Mouse (Mus musculus): ENCODE measurements around the gene Aipl1. TPM values are rescaled to one million over a fixed set of nuclear protein-coding genes. Genes with fewer than 3 reads are reported as not detected.
"Not testable (repeated sequence)": the region's sequence is repeated elsewhere in the genome, so short reads cannot be mapped to it uniquely, and the experiment has no call there.

Aipl1 gene
- polyA plus RNA-seq, 1 experiment from 2014 or later, result 0.57 TPM

DNA sequence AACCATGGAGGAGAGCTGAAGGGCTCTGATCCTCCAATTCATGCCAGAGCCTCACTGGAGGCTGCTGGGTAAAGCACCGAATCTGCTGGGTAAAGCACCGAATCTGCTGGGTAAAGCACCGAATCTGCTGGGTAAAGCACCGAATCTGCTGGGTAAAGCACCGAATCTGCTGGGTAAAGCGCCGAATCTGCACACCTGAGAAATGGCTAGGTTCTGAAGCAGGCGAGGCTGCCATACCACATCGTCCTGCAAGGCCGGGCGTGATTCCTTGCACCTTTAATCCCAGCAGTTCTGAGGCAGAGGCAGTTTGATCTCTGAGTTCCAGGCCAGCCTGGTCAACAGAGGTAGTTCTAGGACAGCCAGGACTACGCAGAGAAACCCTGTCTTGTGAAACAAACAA lies 44.9 kb downstream of the Aipl1 start:
- Histone ChIP-seq H3K4me1 (peaks cover 15% of the 10 kb centered on the region), H3K4me3 (no peak overlapping the region), H3K9ac (no peak overlapping the region), H3K9me3 (no peaks in the 10 kb centered on the region), H3K36me3 (no peaks in the 10 kb centered on the region), H3K4me2 (no peak overlapping the region), H3K27ac (replicated peaks) (no peak overlapping the region), H3K27me3 (replicated peaks) (0 out of 2 replicates have a peak, but pooled peaks cover 3% of the 10 kb centered on the region)
- no peak for ATAC-seq (ENCODE audit: extremely low read depth, insufficient number of reproducible peaks, low FRiP score, low TSS enrichment)
- WGBS, result 78% methylated on average over 12 of the region's 12 CpGs

GRCm38 (mm10) chr11:71991541-71991940 lies 45.8 kb downstream of the Aipl1 start:
- H3K4me1 ChIP-seq, result peaks cover 10% of the 10 kb centered on the region
- no peak overlapping the region for H3K4me2 ChIP-seq
- H3K9me3 ChIP-seq, result no peaks in the 10 kb centered on the region
- peaks cover 3% of the 10 kb centered on the region; the same call in 1 of the 2 replicates for H3K27me3 ChIP-seq (replicated peaks)
- WGBS, result 25% methylated on average over 5 of the region's 5 CpGs
- no peak overlapping the region for H3K27ac ChIP-seq (replicated peaks)
- H3K4me3 ChIP-seq, result no peak overlapping the region
- H3K36me3 ChIP-seq, result no peaks in the 10 kb centered on the region
- H3K9ac ChIP-seq, result no peak overlapping the region
- ATAC-seq (ENCODE audit: extremely low read depth, insufficient number of reproducible peaks, low FRiP score, low TSS enrichment), result no peak

DNA sequence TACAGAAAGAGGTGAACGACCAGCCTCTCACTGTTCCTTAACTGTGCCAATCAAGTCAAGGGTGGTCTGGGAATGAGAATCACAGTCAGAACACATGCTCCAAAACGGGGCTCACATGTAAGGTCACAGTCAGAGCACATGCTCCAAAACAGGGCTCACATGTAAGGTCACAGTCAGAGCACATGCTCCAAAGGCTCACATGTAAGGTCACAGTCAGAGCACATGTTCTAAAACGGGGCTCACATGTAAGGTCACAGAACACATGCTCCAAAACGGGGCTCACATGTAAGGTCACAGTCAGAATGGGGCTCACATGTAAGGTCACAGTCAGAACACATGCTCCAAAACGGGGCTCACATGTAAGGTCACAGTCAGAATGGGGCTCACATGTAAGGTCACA lies 47.9 kb downstream of the Aipl1 start:
- H3K9ac ChIP-seq; H3K9me3 ChIP-seq; H3K27me3 ChIP-seq (replicated peaks); H3K4me1 ChIP-seq; H3K27ac ChIP-seq (replicated peaks); H3K4me2 ChIP-seq; H3K36me3 ChIP-seq; H3K4me3 ChIP-seq; ATAC-seq (ENCODE audit: extremely low read depth, insufficient number of reproducible peaks, low FRiP score, low TSS enrichment): not testable (repeated sequence)
- 54% methylated on average over 5 of the region's 5 CpGs for WGBS

- Histone ChIP-seq H3K36me3 (no peaks in the 10 kb centered on the region), H3K27ac (replicated peaks) (no peak overlapping the region), H3K9me3 (no peaks in the 10 kb centered on the region), H3K27me3 (replicated peaks) (peaks cover 3% of the 10 kb centered on the region; the same call in 1 of the 2 replicates), H3K4me1 (no peaks in the 10 kb centered on the region), H3K9ac (no peak overlapping the region), H3K4me2 (no peak overlapping the region), H3K4me3 (no peak overlapping the region)
- no peak for ATAC-seq (ENCODE audit: extremely low read depth, insufficient number of reproducible peaks, low FRiP score, low TSS enrichment)
- 76% methylated on average over 14 of the region's 14 CpGs for WGBS
Observed at GRCm38 (mm10) chr11:71987159-71988150, 49.9 kb downstream of the Aipl1 start.

DNA sequence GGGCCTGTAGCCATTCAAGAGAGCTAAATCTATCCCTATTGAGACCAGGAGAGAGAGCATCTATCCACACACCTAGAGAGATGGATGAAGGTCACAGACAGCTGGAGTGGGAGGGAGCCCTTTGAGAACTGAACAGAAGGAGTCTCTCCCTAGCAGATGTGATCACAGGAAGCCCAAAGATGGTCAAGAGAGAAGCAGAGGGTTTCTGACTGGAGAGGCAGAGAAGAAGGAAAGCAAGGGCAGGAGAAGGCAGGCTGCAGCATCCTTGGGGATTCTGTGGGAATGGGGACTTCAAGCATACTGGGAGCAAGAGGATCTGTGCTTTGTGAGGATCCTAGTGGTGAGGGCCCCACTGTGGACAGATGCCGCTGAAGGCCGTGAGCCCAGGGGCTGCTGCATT lies 51.5 kb downstream of the Aipl1 start:
- Histone ChIP-seq H3K9me3 (no peaks in the 10 kb centered on the region), H3K4me3 (no peak overlapping the region), H3K9ac (no peak overlapping the region), H3K27ac (replicated peaks) (no peak overlapping the region), H3K27me3 (replicated peaks) (peaks cover 3% of the 10 kb centered on the region; the same call in 1 of the 2 replicates), H3K4me2 (no peak overlapping the region), H3K36me3 (no peaks in the 10 kb centered on the region), H3K4me1 (no peaks in the 10 kb centered on the region)
- WGBS, result 64% methylated on average over 2 of the region's 2 CpGs
- ATAC-seq (ENCODE audit: extremely low read depth, insufficient number of reproducible peaks, low FRiP score, low TSS enrichment), result no peak

DNA sequence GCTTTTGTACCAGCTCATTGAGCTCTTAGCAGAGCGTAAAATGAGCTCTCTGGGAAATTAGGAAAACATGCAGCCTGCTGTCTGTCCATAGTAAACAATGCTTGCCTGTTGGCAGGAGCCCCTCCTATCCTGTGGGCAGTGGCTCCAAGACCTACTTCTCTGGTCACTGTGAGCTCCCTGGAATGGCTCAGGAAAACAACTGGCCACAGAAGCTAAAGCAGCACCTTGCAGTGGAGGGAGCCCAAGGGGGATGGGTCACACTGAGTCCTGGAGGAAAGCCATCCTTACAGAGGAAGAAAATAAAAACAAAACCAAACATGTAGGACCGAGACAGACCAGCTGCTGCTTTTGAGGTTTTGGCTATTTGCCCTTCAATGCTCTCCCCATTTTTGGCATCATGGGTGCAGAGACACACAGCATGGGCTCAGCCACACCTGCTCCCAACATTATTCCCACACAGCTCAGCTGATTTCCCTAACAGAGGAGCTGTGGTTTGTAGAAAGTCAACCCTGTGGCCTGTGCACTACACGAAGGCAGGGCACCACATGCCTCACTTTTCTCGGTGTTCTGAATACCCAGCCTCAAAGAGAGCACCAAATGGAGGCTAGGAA lies 52.1 kb downstream of the Aipl1 start:
- H3K27ac ChIP-seq (replicated peaks), result no peak overlapping the region
- no peaks in the 10 kb centered on the region for H3K4me1 ChIP-seq
- no peak overlapping the region for H3K4me2 ChIP-seq
- no peak for ATAC-seq (ENCODE audit: extremely low read depth, insufficient number of reproducible peaks, low FRiP score, low TSS enrichment)
- peaks cover 3% of the 10 kb centered on the region; the same call in 1 of the 2 replicates for H3K27me3 ChIP-seq (replicated peaks)
- WGBS, result 51% methylated on average over 4 of the region's 4 CpGs
- no peaks in the 10 kb centered on the region for H3K36me3 ChIP-seq
- no peak overlapping the region for H3K4me3 ChIP-seq
- no peaks in the 10 kb centered on the region for H3K9me3 ChIP-seq
- no peak overlapping the region for H3K9ac ChIP-seq

- no peaks in the 10 kb centered on the region for H3K9me3 ChIP-seq
- no peak for ATAC-seq (ENCODE audit: extremely low read depth, insufficient number of reproducible peaks, low FRiP score, low TSS enrichment)
- H3K4me2 ChIP-seq, result no peak overlapping the region
- H3K36me3 ChIP-seq, result no peaks in the 10 kb centered on the region
- no peaks in the 10 kb centered on the region; the same call in 1 of the 2 replicates for H3K27me3 ChIP-seq (replicated peaks)
- no peaks in the 10 kb centered on the region for H3K4me1 ChIP-seq
- no peak overlapping the region for H3K4me3 ChIP-seq
- H3K27ac ChIP-seq (replicated peaks), result no peak overlapping the region
- H3K9ac ChIP-seq, result no peak overlapping the region
- WGBS, result 53% methylated on average over 2 of the region's 2 CpGs
Observed at GRCm38 (mm10) chr11:71984093-71984492, 53.2 kb downstream of the Aipl1 start.

Other genes starting within 250 kb of the Aipl1 start
- gene Pimreg, start 4.5 kb upstream of the Aipl1 start, polyA plus RNA-seq (2015; fragmentation: Nextera tagmentation; extraction: Ambion mirVana), result 84.8 and 87.5 TPM in 2 replicates
- 0.10 and 0.12 TPM in 2 replicates for gene Pitpnm3, start 98.3 kb upstream of the Aipl1 start, polyA plus RNA-seq (2015; fragmentation: Nextera tagmentation; extraction: Ambion mirVana)
- gene Gm43951, start 169.3 kb upstream of the Aipl1 start, polyA plus RNA-seq (2015; fragmentation: Nextera tagmentation; extraction: Ambion mirVana), result 0.16 and 0.17 TPM in 2 replicates
- 7.7 and 7.8 TPM in 2 replicates for gene 4933427D14Rik, start 169.9 kb upstream of the Aipl1 start, polyA plus RNA-seq (2015; fragmentation: Nextera tagmentation; extraction: Ambion mirVana)
- gene Txndc17, start 170.0 kb upstream of the Aipl1 start, polyA plus RNA-seq (2015; fragmentation: Nextera tagmentation; extraction: Ambion mirVana), result 137 and 155 TPM in 2 replicates
- gene Med31, start 178.1 kb upstream of the Aipl1 start, polyA plus RNA-seq (2015; fragmentation: Nextera tagmentation; extraction: Ambion mirVana), result 28.3 and 31.7 TPM in 2 replicates
- gene Slc13a5, start 229.7 kb upstream of the Aipl1 start, polyA plus RNA-seq (2015; fragmentation: Nextera tagmentation; extraction: Ambion mirVana), result 0.11 and 0.12 TPM in 2 replicates